Mouse (Mus musculus): ENCODE data around the gene Tctex1d4. TPM values are rescaled to one million over a fixed set of nuclear protein-coding genes. Genes with fewer than 3 reads are reported as not detected.

Gene Tctex1d4
- total and polyA plus RNA-seq, 3 experiments = 0.31 to 1.3 TPM; not detected in 1

GRCm38 (mm10) chr4:117090586-117090985 lies 36.0 kb upstream of the Tctex1d4 start:
- peaks cover 0 to 1% of the 10 kb centered on the region in 2 experiments; a peak in 2 of 4 replicates for H3K27me3 ChIP-seq (ENCODE audit: control insufficient read depth in 1 of 2, insufficient read depth in 2 of 2, low read length in 2 of 2)
- peaks cover 0 to 10% of the 10 kb centered on the region in 2 experiments; a peak in 2 of 4 replicates for H3K36me3 ChIP-seq (ENCODE audit: control insufficient read depth in 1 of 2, insufficient read depth in 2 of 2, low read length in 2 of 2)
- peak; percentile 67 for DNase-seq (ENCODE audit: low read depth, low spot score)
- H3K79me2 ChIP-seq (ENCODE audit: control insufficient read depth, insufficient read depth, low read length, poor library complexity) = no peaks in the 10 kb centered on the region
- H3K4me3 ChIP-seq (ENCODE audit: control insufficient read depth in 1 of 2, insufficient read depth in 1 of 2, low read depth in 2 of 2, low read length in 2 of 2) = no peak overlapping the region
- no peak overlapping the region for H3K9ac ChIP-seq (ENCODE audit: control insufficient read depth, low read depth, low read length, poor library complexity, severe bottlenecking)
- no peak overlapping the region for H3K27ac ChIP-seq (ENCODE audit: control insufficient read depth, low read depth, low read length)
- H3K9me3 ChIP-seq (replicated peaks; ENCODE audit: insufficient read depth, low read length) = no peaks in the 10 kb centered on the region
- H3K4me1 ChIP-seq (ENCODE audit: control insufficient read depth in 1 of 2, insufficient read depth in 2 of 2, low read length in 2 of 2) = peaks cover 0 to 9% of the 10 kb centered on the region in 2 experiments; a peak in 2 of 4 replicates
- TF ChIP-seq EP300 (IDR thresholded peaks at IDR 0.05; ENCODE audit: low read depth in 1 of 2, low read length in 2 of 2) = peak; percentile 43 to 57
- peak; percentile 49 for TF ChIP-seq TAL1 (IDR thresholded peaks at IDR 0.05; ENCODE audit: low read length)
- no peak for TF ChIP-seq CHD2 (IDR thresholded peaks at IDR 0.05; ENCODE audit: low read length)
- no peak for TF ChIP-seq ZMIZ1 (IDR thresholded peaks at IDR 0.05; ENCODE audit: low read depth, low read length)
- peak; percentile 65 for TF ChIP-seq GATA1 (IDR thresholded peaks at IDR 0.05; ENCODE audit: low read depth, low read length)
- peak; percentile 38; the same call in 1 of the 2 replicates for TF ChIP-seq TCF12 (IDR thresholded peaks at IDR 0.05; ENCODE audit: low read depth, low read length)

GRCm38 (mm10) chr4:117094626-117095361 lies 31.8 kb upstream of the Tctex1d4 start:
- H3K27ac ChIP-seq (ENCODE audit: control insufficient read depth, low read depth, low read length) = no peak overlapping the region
- H3K4me1 ChIP-seq (ENCODE audit: control insufficient read depth in 1 of 2, insufficient read depth in 2 of 2, low read length in 2 of 2) = peaks cover 0 to 9% of the 10 kb centered on the region in 2 experiments; a peak in 2 of 4 replicates
- no peak for TF ChIP-seq POLR2A (IDR thresholded peaks at IDR 0.05; ENCODE audit: control insufficient read depth in 1 of 2, insufficient read depth in 1 of 2, low read depth in 1 of 2, low read length in 2 of 2, poor library complexity in 1 of 2)
- no peak for TF ChIP-seq ZMIZ1 (IDR thresholded peaks at IDR 0.05; ENCODE audit: low read depth, low read length)
- TF ChIP-seq USF2 (IDR thresholded peaks at IDR 0.05; ENCODE audit: borderline replicate concordance in 1 of 2, insufficient read depth in 1 of 2, low read depth in 1 of 2, low read length in 2 of 2) = no peak
- no peak for TF ChIP-seq E2F4 (IDR thresholded peaks at IDR 0.05; ENCODE audit: borderline replicate concordance, low read depth, low read length)
- TF ChIP-seq EP300 (IDR thresholded peaks at IDR 0.05; ENCODE audit: low read depth in 1 of 2, low read length in 2 of 2) = no peak
- TF ChIP-seq POLR2AphosphoS5 (IDR thresholded peaks at IDR 0.05; ENCODE audit: borderline replicate concordance, low read depth, low read length) = no peak
- TF ChIP-seq NELFE (IDR thresholded peaks at IDR 0.05; ENCODE audit: low read depth, low read length) = no peak
- no peak for TF ChIP-seq ETS1 (IDR thresholded peaks at IDR 0.05; ENCODE audit: low read depth, low read length)
- TF ChIP-seq ZKSCAN1 (IDR thresholded peaks at IDR 0.05; ENCODE audit: low read depth, low read length) = no peak
- peaks cover 0 to 6% of the 10 kb centered on the region in 2 experiments; a peak in 2 of 4 replicates for H3K36me3 ChIP-seq (ENCODE audit: control insufficient read depth in 1 of 2, insufficient read depth in 2 of 2, low read length in 2 of 2)
- no peak for DNase-seq (ENCODE audit: low read depth, low spot score)
- no peaks in the 10 kb centered on the region for H3K9me3 ChIP-seq (replicated peaks; ENCODE audit: insufficient read depth, low read length)
- H3K79me2 ChIP-seq (ENCODE audit: control insufficient read depth, insufficient read depth, low read length, poor library complexity) = no peaks in the 10 kb centered on the region
- peaks cover 2 to 9% of the 10 kb centered on the region in 2 experiments for H3K27me3 ChIP-seq (ENCODE audit: control insufficient read depth in 1 of 2, insufficient read depth in 2 of 2, low read length in 2 of 2)
- H3K9ac ChIP-seq (ENCODE audit: control insufficient read depth, low read depth, low read length, poor library complexity, severe bottlenecking) = no peak overlapping the region
- H3K4me3 ChIP-seq (ENCODE audit: control insufficient read depth in 1 of 2, insufficient read depth in 1 of 2, low read depth in 2 of 2, low read length in 2 of 2) = no peak overlapping the region

Measured in MEL (cell line).